Comparison of ENCODE assay signal across 8 mouse cellular contexts in the genomic region with DNA sequence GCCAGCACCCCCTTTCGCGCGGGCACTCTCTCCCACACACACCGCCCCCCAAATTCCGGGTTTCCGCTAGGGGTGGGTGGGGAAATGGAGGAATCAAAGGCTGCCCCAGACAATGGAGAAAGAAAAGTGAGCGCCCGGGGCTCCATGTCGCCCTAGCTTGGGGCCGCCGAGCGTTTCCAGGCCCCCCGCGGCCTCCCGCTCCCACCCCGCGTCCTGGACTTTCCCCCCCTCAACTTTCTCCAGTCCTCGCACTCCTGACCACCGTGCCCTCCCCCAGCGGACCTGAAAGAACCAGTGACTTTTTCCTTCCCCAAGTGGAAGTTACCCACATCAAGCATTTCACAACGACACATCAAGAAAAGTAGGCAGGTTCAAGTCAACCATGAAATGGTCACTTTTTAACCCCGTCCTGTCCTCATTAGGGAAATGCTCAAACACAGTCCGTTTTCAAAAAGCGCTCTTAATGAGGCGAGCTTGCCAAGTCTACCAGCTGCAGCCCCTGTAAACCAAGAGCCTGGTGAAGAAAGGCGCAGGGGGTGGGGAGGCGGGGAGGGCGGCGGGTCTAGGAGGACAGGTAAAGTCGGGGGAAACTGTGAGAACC.
DNase-seq lines count a peak whose midpoint lies in the region; ATAC-seq lines count a peak whose summit lies in the region.

No protein-coding gene starts in this region.

- ATAC-seq in intestine, embryonic 14.5 days (replicated peaks; ENCODE audit: low FRiP score, low TSS enrichment, low read depth), result peak; percentile 56
- ATAC-seq in liver, embryonic 13.5 days (ENCODE audit: low read depth), result peak; percentile 42; the same call in 1 of the 2 replicates
- peak; percentile 69 for ATAC-seq in neural tube, embryonic 14.5 days (ENCODE audit: low read depth)

- WGBS in forebrain, embryonic 10.5 days, result 1% methylated on average over 30 of the region's 30 CpGs
- WGBS in intestine, embryonic 14.5 days, result under 1% methylated on average over 29 of the region's 30 CpGs
- WGBS in liver, embryonic 13.5 days (ENCODE audit: insufficient replicate concordance), result under 1% methylated on average over 30 of the region's 30 CpGs
- under 1% methylated on average over 29 of the region's 30 CpGs for WGBS in neural tube, embryonic 14.5 days

- DNase-seq in gastrocnemius, postnatal 14 days, result peak; percentile 31
- no peak for DNase-seq in gastrocnemius, adult 8-10 months (ENCODE audit: low spot score in 2 of 2)
- DNase-seq in R1 (ENCODE audit: low read depth, low spot score), result peak; percentile 68
- peak; percentile 78 for DNase-seq in forebrain, embryonic 10.5 days (ENCODE audit: extremely low spot score, low spot score)
- DNase-seq in intestine, embryonic 14.5 days (ENCODE audit: low spot score), result peak; percentile 89
- DNase-seq in liver, embryonic 13.5 days, result no peak
- no peak for DNase-seq in spleen, postnatal 14 days (ENCODE audit: low spot score in 2 of 2)

- H3K36me3 ChIP-seq in forebrain, embryonic 10.5 days (replicated peaks), result no peaks in the 10 kb centered on the region
- H3K36me3 ChIP-seq in intestine, embryonic 14.5 days (ENCODE audit: control insufficient read depth, insufficient read depth, low read length), result no peaks in the 10 kb centered on the region
- no peaks in the 10 kb centered on the region for H3K36me3 ChIP-seq in liver, embryonic 13.5 days
- H3K36me3 ChIP-seq in neural tube, embryonic 14.5 days (ENCODE audit: control insufficient read depth, insufficient read depth, low read length), result no peaks in the 10 kb centered on the region

- peak overlapping the region; percentile 91 for H3K4me2 ChIP-seq in intestine, embryonic 14.5 days (ENCODE audit: low read length)
- peak overlapping the region; percentile 65 for H3K4me2 ChIP-seq in liver, embryonic 13.5 days
- H3K4me2 ChIP-seq in neural tube, embryonic 14.5 days (ENCODE audit: low read depth, low read length), result peak overlapping the region; percentile 93

- intact Hi-C loops in gastrocnemius, postnatal 14 days (cut with DNase I; ENCODE audit: low total_unique reads), result loop anchor here (5.0 kb wide), 1 partner anchor 35 kb away; no protein-coding TSS in a partner anchor

- peaks cover 38% of the 10 kb centered on the region for H3K27me3 ChIP-seq in forebrain, embryonic 10.5 days (ENCODE audit: poor library complexity, severe bottlenecking)
- H3K27me3 ChIP-seq in intestine, embryonic 14.5 days (replicated peaks; ENCODE audit: control insufficient read depth, insufficient read depth, low read length), result no peaks in the 10 kb centered on the region
- peaks cover 95% of the 10 kb centered on the region for H3K27me3 ChIP-seq in liver, embryonic 13.5 days
- H3K27me3 ChIP-seq in neural tube, embryonic 14.5 days (ENCODE audit: control insufficient read depth, insufficient read depth, low read length), result no peaks in the 10 kb centered on the region

- H3K27ac ChIP-seq in forebrain, embryonic 10.5 days, result peak overlapping the region; percentile 99
- H3K27ac ChIP-seq in intestine, embryonic 14.5 days (ENCODE audit: low read depth), result peak overlapping the region; percentile 100
- peak overlapping the region; percentile 84 for H3K27ac ChIP-seq in liver, embryonic 13.5 days
- peak overlapping the region; percentile 99 for H3K27ac ChIP-seq in neural tube, embryonic 14.5 days (ENCODE audit: low read depth, low read length)

- H3K4me3 ChIP-seq in forebrain, embryonic 10.5 days, result peak overlapping the region; percentile 83
- H3K4me3 ChIP-seq in intestine, embryonic 14.5 days (ENCODE audit: low read depth, low read length), result peak overlapping the region; percentile 94
- H3K4me3 ChIP-seq in liver, embryonic 13.5 days (replicated peaks), result peak overlapping the region; percentile 64
- H3K4me3 ChIP-seq in neural tube, embryonic 14.5 days (ENCODE audit: low read depth, low read length), result peak overlapping the region; percentile 81

- peaks cover 79% of the 10 kb centered on the region for H3K4me1 ChIP-seq in forebrain, embryonic 10.5 days
- H3K4me1 ChIP-seq in intestine, embryonic 14.5 days (replicated peaks; ENCODE audit: control insufficient read depth, insufficient read depth, low read length), result peaks cover 43% of the 10 kb centered on the region
- peaks cover 18% of the 10 kb centered on the region for H3K4me1 ChIP-seq in liver, embryonic 13.5 days (replicated peaks)
- peaks cover 11% of the 10 kb centered on the region for H3K4me1 ChIP-seq in neural tube, embryonic 14.5 days (ENCODE audit: control insufficient read depth, insufficient read depth, low read length)

- H3K9me3 ChIP-seq in forebrain, embryonic 10.5 days, result no peaks in the 10 kb centered on the region
- no peaks in the 10 kb centered on the region for H3K9me3 ChIP-seq in intestine, embryonic 14.5 days (ENCODE audit: control insufficient read depth, low read length)
- no peaks in the 10 kb centered on the region for H3K9me3 ChIP-seq in liver, embryonic 13.5 days (replicated peaks)
- H3K9me3 ChIP-seq in neural tube, embryonic 14.5 days (ENCODE audit: control insufficient read depth, low read length), result no peaks in the 10 kb centered on the region

- H3K9ac ChIP-seq in intestine, embryonic 14.5 days (ENCODE audit: low read length), result peak overlapping the region; percentile 90
- peak overlapping the region; percentile 57 for H3K9ac ChIP-seq in liver, embryonic 13.5 days
- H3K9ac ChIP-seq in neural tube, embryonic 14.5 days (replicated peaks; ENCODE audit: low read depth, low read length), result peak overlapping the region; percentile 98

Comparison
In these comparisons a context has a peak if more than half of its experiments do, and no peak if none do; other contexts are left out.
1. DNase-seq: peak in gastrocnemius, postnatal 14 days (single experiment), R1 (single experiment), forebrain, embryonic 10.5 days (single experiment) and intestine, embryonic 14.5 days (single experiment); none in gastrocnemius, adult 8-10 months (0 of 2), liver, embryonic 13.5 days (single experiment) and spleen, postnatal 14 days (0 of 2).
2. Peak in every context shown above with its lines, with median percentiles within 50 percentile points of each other: H3K27ac ChIP-seq, H3K4me3 ChIP-seq, ATAC-seq, H3K4me2 ChIP-seq and H3K9ac ChIP-seq.